Mouse (Mus musculus): ENCODE data around the gene Ssr2. TPM values are rescaled to one million over a fixed set of nuclear protein-coding genes. Genes with fewer than 3 reads are reported as not detected.
A peak's percentile ranks its signal among the peaks of the same experiment; 100 is the strongest.

Ssr2 gene
- polyA plus RNA-seq, 1 experiment from 2014 or later, result 181 TPM

DNA sequence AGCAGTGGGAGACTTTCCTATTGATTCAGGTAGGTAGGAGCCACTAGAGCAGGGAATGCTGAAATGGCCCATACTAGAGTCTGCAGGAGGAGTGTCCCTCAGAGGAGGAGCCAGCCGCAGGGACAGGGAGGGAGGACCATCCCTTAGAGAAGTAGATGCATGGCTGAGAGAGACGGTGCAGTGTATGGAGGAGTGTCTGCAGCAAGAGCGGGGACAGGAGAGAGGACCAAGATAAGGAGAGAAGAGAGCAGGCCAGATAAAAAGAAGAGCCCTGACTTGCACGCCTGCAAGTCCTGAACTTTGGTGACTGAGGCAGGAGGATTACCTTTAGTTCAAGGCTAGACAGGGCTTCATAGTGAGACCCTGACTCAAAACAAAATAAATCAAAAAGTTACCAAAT lies 51.4 kb downstream of the Ssr2 start:
- Histone ChIP-seq H3K27ac (ENCODE audit: poor library complexity, severe bottlenecking) (no peak overlapping the region), H3K4me3 (no peak overlapping the region), H3K9me3 (replicated peaks) (no peaks in the 10 kb centered on the region), H3K36me3 (peaks cover 43% of the 10 kb centered on the region), H3K4me2 (no peak overlapping the region; the same call in 1 of the 2 replicates), H3K4me1 (replicated peaks) (peaks cover 85% of the 10 kb centered on the region), H3K27me3 (replicated peaks) (no peaks in the 10 kb centered on the region), H3K9ac (no peak overlapping the region)
- WGBS, result 28% methylated on average over 4 of the region's 4 CpGs
- no peak for ATAC-seq (ENCODE audit: insufficient number of reproducible peaks, low FRiP score)

DNA sequence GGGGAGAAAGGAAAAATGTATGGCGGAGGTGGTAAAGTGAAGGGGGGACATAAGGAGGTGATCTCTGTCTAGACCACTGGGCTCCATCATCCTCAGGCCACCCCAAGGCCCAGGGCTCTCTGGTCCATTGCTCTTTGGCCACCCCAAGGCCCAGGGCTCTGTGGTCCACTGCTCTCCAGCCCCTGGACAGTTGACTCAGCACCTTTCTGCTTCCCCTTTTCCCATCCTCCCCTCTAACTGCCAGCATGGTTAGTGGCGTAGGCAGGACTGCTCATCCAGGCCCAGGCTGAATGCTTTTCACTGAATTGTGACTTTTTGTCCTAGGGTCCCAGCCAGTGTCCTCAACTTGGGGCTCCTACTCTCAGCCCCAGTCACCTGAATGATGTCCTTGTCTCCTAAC lies 51.9 kb downstream of the Ssr2 start:
- Histone ChIP-seq H3K36me3 (peaks cover 47% of the 10 kb centered on the region), H3K9me3 (replicated peaks) (no peaks in the 10 kb centered on the region), H3K27me3 (replicated peaks) (no peaks in the 10 kb centered on the region), H3K4me2 (no peak overlapping the region; the same call in 1 of the 2 replicates), H3K9ac (no peak overlapping the region), H3K4me3 (no peak overlapping the region), H3K27ac (ENCODE audit: poor library complexity, severe bottlenecking) (no peak overlapping the region), H3K4me1 (replicated peaks) (peaks cover 90% of the 10 kb centered on the region)
- WGBS, result 78% methylated on average over 2 of the region's 2 CpGs
- no peak for ATAC-seq (ENCODE audit: insufficient number of reproducible peaks, low FRiP score)

DNA sequence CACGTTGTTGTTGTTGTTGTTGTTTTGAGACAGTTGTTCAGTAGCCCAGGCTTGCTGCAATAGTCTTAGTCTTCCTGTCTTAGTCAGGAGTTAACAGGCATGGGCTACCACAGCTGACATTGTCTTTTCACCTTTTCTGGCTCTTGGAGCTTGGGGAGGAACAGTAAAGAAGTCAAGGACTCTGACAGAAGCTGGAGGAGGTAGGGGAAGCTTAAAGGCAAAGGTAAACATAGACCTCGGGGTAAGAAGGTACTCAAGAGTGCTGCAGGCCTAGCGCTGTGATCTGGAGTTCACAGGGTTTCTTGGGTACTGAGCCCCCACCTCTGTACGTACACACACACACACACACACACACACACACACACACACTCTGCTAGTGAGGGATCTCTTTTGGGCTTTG lies 53.1 kb downstream of the Ssr2 start:
- no peak overlapping the region; the same call in 1 of the 2 replicates for H3K4me2 ChIP-seq
- no peaks in the 10 kb centered on the region for H3K9me3 ChIP-seq (replicated peaks)
- 60% methylated on average over 4 of the region's 4 CpGs for WGBS
- H3K9ac ChIP-seq, result peak overlapping the region; percentile 1; the same call in 1 of the 2 replicates
- peak overlapping the region; percentile 72 for H3K27ac ChIP-seq (ENCODE audit: poor library complexity, severe bottlenecking)
- H3K4me3 ChIP-seq, result no peak overlapping the region
- ATAC-seq (ENCODE audit: insufficient number of reproducible peaks, low FRiP score), result no peak
- no peaks in the 10 kb centered on the region for H3K27me3 ChIP-seq (replicated peaks)
- H3K4me1 ChIP-seq (replicated peaks), result peaks cover 95% of the 10 kb centered on the region
- peaks cover 59% of the 10 kb centered on the region for H3K36me3 ChIP-seq

- H3K9me3 ChIP-seq (replicated peaks), result no peaks in the 10 kb centered on the region
- peak overlapping the region; percentile 72 for H3K27ac ChIP-seq (ENCODE audit: poor library complexity, severe bottlenecking)
- no peak overlapping the region; the same call in 1 of the 2 replicates for H3K4me2 ChIP-seq
- peaks cover 64% of the 10 kb centered on the region for H3K36me3 ChIP-seq
- peak overlapping the region; percentile 1; the same call in 1 of the 2 replicates for H3K9ac ChIP-seq
- no peak for ATAC-seq (ENCODE audit: insufficient number of reproducible peaks, low FRiP score)
- no peak overlapping the region for H3K4me3 ChIP-seq
- peaks cover 90% of the 10 kb centered on the region for H3K4me1 ChIP-seq (replicated peaks)
- WGBS, result 57% methylated on average over 13 of the region's 13 CpGs
- H3K27me3 ChIP-seq (replicated peaks), result no peaks in the 10 kb centered on the region
These were observed 53.6 kb downstream of the Ssr2 start for GRCm38 (mm10) chr3:88629244-88629643.

DNA sequence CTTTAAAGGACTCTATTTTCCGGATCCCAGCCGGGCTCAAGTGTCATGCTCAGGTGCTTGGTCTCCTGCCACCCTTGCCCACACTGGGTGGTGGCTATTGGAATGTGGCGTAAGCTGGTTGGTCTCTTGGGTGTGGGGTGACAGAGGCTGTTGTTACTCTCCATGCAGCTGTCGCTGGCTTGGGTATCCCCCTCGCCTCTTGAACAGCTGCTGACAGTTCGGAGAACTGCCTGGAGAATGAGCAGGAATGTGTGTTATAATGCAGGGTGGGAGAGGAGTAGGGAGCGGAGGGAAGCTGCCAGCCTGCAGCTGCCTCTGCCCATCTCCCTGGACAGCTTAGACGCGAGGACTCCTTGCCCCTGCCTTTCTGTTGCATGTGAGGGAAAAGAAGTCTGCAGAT lies 54.3 kb downstream of the Ssr2 start:
- H3K27me3 ChIP-seq (replicated peaks), result no peaks in the 10 kb centered on the region
- H3K27ac ChIP-seq (ENCODE audit: poor library complexity, severe bottlenecking), result peak overlapping the region; percentile 72
- H3K9me3 ChIP-seq (replicated peaks), result no peaks in the 10 kb centered on the region
- H3K9ac ChIP-seq, result no peak overlapping the region; the same call in none of the 2 replicates
- H3K4me2 ChIP-seq, result peak overlapping the region; percentile 22
- peaks cover 68% of the 10 kb centered on the region for H3K36me3 ChIP-seq
- H3K4me1 ChIP-seq (replicated peaks), result peaks cover 83% of the 10 kb centered on the region
- ATAC-seq (ENCODE audit: insufficient number of reproducible peaks, low FRiP score), result peak; percentile 34; the same call in 1 of the 2 replicates
- WGBS, result 33% methylated on average over 9 of the region's 9 CpGs
- H3K4me3 ChIP-seq, result no peak overlapping the region

DNA sequence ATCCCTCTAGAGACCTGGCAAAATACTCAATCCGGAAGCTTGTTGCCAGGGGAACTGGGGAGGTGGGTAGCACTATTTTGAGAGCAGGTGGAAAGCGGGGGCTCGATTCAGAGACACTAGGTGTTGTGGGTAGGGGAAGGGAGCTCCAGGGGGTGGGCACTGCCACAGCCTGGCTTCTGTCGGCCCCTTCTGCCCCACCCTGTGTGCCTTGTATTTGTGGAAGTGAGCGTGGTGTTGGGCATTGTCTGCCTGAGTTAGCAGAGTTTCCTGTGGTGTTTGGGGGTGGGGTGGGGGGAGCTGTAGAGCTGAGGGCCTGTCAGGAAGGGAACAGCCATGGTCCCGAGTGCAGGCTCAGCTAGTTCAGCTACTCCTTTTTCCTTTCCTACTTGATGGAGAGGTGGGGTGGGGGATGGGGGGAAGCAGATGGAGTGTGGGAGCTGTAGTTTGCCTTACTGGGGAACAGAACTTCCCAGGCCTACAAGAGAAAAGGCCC lies 55.2 kb downstream of the Ssr2 start:
- Histone ChIP-seq H3K4me2 (peak overlapping the region; percentile 22), H3K4me3 (no peak overlapping the region), H3K27me3 (replicated peaks) (no peaks in the 10 kb centered on the region), H3K9me3 (replicated peaks) (no peaks in the 10 kb centered on the region), H3K36me3 (peaks cover 70% of the 10 kb centered on the region), H3K4me1 (replicated peaks) (peaks cover 81% of the 10 kb centered on the region), H3K9ac (peak overlapping the region; percentile 7; the same call in 1 of the 2 replicates), H3K27ac (ENCODE audit: poor library complexity, severe bottlenecking) (peak overlapping the region; percentile 72)
- WGBS, result 42% methylated on average over 6 of the region's 6 CpGs
- peak; percentile 13; the same call in 1 of the 2 replicates for ATAC-seq (ENCODE audit: insufficient number of reproducible peaks, low FRiP score)

DNA sequence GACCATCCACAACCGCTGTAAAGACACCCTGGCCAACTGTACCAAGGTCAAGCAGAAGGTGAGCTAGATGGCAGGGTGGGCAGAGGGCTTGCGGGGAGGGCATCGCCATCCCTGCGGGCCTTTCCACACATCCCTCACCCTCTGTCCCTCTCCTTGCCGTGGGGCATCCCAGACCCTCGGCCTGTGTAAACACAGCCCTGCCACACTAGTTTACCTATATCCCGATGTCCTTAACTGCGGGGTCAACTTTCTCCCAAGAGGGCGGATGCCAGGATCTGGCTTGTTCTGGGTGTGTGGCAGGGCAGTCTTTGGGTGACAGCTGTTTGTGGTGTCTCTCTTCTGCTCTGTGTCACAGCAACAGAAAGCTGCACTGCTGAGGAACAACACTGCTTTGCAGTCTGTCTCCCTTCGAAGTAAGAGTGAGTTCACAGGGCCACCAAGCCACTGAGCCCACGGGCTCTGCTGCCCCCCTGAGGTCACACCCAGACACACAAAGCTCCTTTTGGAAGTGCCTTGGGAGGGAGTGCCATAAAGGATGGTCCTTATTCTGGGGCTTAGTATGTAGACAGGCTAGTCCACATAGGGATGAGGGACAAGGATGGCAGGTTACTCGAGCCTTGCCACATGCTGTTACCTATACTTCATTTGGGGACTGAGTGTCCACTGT lies 56.4 kb downstream of the Ssr2 start:
- Histone ChIP-seq H3K4me3 (no peak overlapping the region), H3K9ac (0 out of 2 replicates have a peak overlapping the region, but pooled peaks have one; percentile 41)

DNA sequence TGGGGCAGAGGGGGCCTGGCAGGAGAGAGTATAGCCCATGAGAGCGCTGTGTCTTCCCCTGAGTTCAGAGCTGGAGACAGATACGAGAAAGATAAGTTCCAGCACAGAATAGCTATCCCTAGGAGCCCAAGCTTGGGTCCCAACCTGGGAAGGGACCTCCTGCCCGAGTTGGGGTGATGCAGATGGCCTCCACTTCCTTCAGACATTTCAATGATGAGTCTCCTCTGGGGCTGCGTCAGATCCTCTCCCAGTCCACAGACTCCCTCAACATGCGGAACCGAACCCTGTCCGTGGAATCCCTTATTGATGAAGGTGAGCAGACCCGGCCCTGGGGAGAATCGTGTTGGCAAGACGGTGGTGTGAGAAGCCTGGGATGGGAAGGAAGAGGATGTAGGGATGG lies 57.4 kb downstream of the Ssr2 start:
- Histone ChIP-seq H3K4me1 (replicated peaks) (peaks cover 72% of the 10 kb centered on the region), H3K4me2 (no peak overlapping the region; the same call in 1 of the 2 replicates), H3K27me3 (replicated peaks) (no peaks in the 10 kb centered on the region), H3K9ac (peak overlapping the region; percentile 41; the same call in 1 of the 2 replicates), H3K27ac (ENCODE audit: poor library complexity, severe bottlenecking) (peak overlapping the region; percentile 46; the same call in 1 of the 2 replicates), H3K4me3 (no peak overlapping the region), H3K36me3 (peaks cover 87% of the 10 kb centered on the region), H3K9me3 (replicated peaks) (no peaks in the 10 kb centered on the region)
- ATAC-seq (ENCODE audit: insufficient number of reproducible peaks, low FRiP score), result no peak
- WGBS, result 83% methylated on average over 10 of the region's 10 CpGs

More for the DNA sequence above, 56.4 kb downstream of the Ssr2 start:
- Histone ChIP-seq H3K27me3 (replicated peaks) (no peaks in the 10 kb centered on the region), H3K9me3 (replicated peaks) (no peaks in the 10 kb centered on the region), H3K36me3 (peaks cover 79% of the 10 kb centered on the region), H3K4me1 (replicated peaks) (peaks cover 79% of the 10 kb centered on the region), H3K4me2 (no peak overlapping the region), H3K27ac (ENCODE audit: poor library complexity, severe bottlenecking) (no peak overlapping the region)
- no peak for ATAC-seq (ENCODE audit: insufficient number of reproducible peaks, low FRiP score)
- WGBS, result 73% methylated on average over 12 of the region's 12 CpGs

DNA sequence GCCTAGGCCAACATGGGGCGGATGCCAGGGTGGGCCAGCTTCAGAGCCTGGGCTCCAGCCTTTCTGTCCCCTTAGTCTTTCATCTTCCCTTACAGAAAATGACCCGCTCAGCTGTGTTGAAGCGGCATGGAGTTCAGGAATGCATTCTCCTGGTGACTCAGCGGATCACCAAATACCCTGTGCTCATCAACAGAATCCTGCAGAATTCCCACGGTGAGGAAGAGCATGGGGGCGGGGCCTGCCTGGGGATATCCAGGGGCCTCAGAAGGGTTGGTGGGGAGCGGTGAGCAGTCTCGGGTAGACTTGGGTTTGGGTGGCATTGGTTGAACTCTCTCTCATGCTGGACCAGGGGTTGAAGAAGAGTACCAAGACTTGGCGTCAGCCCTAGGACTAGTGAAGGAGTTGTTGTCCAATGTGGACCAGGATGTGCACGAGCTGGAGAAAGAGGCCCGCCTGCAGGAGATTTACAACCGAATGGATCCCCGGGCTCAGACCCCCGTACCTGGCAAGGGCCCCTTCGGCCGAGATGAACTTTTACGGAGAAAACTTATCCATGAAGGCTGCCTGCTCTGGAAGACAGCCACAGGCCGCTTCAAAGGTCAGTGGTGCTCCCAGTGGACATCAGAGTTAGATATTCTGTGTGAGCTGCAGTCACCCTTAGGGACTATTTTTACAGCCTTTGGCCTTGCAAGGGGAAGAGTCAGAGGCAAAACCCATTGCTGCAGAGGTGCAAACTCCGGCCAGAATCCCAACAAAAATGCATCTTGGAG lies 60.0 kb downstream of the Ssr2 start:
- Histone ChIP-seq H3K27me3 (replicated peaks) (no peaks in the 10 kb centered on the region), H3K36me3 (peaks cover 96% of the 10 kb centered on the region), H3K4me3 (no peak overlapping the region), H3K4me1 (replicated peaks) (peaks cover 45% of the 10 kb centered on the region), H3K9ac (peak overlapping the region; percentile 0; the same call in 1 of the 2 replicates), H3K9me3 (replicated peaks) (no peaks in the 10 kb centered on the region), H3K27ac (ENCODE audit: poor library complexity, severe bottlenecking) (peak overlapping the region; percentile 82), H3K4me2 (peak overlapping the region; percentile 38)
- 82% methylated on average over 19 of the region's 19 CpGs for WGBS
- no peak for ATAC-seq (ENCODE audit: insufficient number of reproducible peaks, low FRiP score)

DNA sequence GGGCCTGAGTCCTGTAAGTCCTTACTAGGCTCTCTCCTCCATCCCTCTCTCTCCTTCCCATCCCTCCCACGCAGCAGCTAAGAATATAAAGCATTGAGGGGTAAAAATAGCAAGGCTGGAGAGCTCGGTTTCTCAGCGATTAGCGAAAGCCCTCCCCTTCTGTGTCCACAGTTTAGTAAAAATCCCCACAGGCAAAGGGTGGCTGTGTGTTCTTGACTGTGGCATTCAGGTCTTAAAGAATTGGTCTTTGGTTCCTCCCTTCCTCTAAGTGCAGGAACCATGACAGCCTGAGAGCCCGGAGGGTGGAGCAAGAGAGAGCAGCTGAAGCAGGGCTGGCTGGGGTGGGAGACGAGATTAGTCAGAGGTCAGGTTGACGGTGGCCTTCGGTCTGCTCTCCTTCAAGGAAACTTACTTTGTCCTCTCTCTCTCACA lies 60.9 kb downstream of the Ssr2 start:
- no peaks in the 10 kb centered on the region for H3K27me3 ChIP-seq (replicated peaks)
- peaks cover 94% of the 10 kb centered on the region for H3K36me3 ChIP-seq
- H3K4me2 ChIP-seq, result peak overlapping the region; percentile 38
- no peak for ATAC-seq (ENCODE audit: insufficient number of reproducible peaks, low FRiP score)
- 0 out of 2 replicates have a peak overlapping the region, but pooled peaks have one; percentile 0 for H3K9ac ChIP-seq
- peak overlapping the region; percentile 82 for H3K27ac ChIP-seq (ENCODE audit: poor library complexity, severe bottlenecking)
- H3K9me3 ChIP-seq (replicated peaks), result no peaks in the 10 kb centered on the region
- no peak overlapping the region for H3K4me3 ChIP-seq
- WGBS, result 48% methylated on average over 8 of the region's 8 CpGs
- peaks cover 37% of the 10 kb centered on the region for H3K4me1 ChIP-seq (replicated peaks)

- Histone ChIP-seq H3K9ac (no peak overlapping the region), H3K36me3 (peaks cover 94% of the 10 kb centered on the region), H3K27ac (ENCODE audit: poor library complexity, severe bottlenecking) (peak overlapping the region; percentile 82), H3K27me3 (replicated peaks) (no peaks in the 10 kb centered on the region), H3K4me3 (no peak overlapping the region), H3K4me1 (replicated peaks) (peaks cover 31% of the 10 kb centered on the region), H3K4me2 (no peak overlapping the region; the same call in 1 of the 2 replicates), H3K9me3 (replicated peaks) (no peaks in the 10 kb centered on the region)
- no peak for ATAC-seq (ENCODE audit: insufficient number of reproducible peaks, low FRiP score)
- 91% methylated on average over 5 of the region's 5 CpGs for WGBS
These were observed 61.5 kb downstream of the Ssr2 start for GRCm38 (mm10) chr3:88637134-88637533.
